Mouse (Mus musculus): ENCODE measurements around the gene Gm20661. TPM values are rescaled to one million over a fixed set of nuclear protein-coding genes. Genes with fewer than 3 reads are reported as not detected.
"Not testable (repeated sequence)": the region's sequence is repeated elsewhere in the genome, so short reads cannot be mapped to it uniquely, and the experiment has no call there.

Gene Gm20661
- polyA plus RNA-seq, 1 experiment from 2014 or later = 0.66 TPM

- Histone ChIP-seq H3K9me3 (replicated peaks) (no peaks in the 10 kb centered on the region), H3K9ac (peak within 1 kb of the TSS; percentile 100), H3K27ac (replicated peaks) (peak within 1 kb of the TSS; percentile 98), H3K4me2 (peak within 1 kb of the TSS; percentile 91), H3K27me3 (no peaks in the 10 kb centered on the region), H3K36me3 (replicated peaks) (peaks cover 10% of the 10 kb centered on the region), H3K4me3 (replicated peaks) (peak within 1 kb of the TSS; percentile 100), H3K4me1 (replicated peaks) (peaks cover 43% of the 10 kb centered on the region)
- ATAC-seq (ENCODE audit: insufficient read depth) = peak; percentile 95
- under 1% methylated on average over 51 of the region's 51 CpGs for WGBS (ENCODE audit: insufficient replicate concordance)
These were observed 19.3 kb downstream of the Gm20661 start, which contains the start of gene Ip6k1 for GRCm38 (mm10) chr9:108001922-108002770. Gene Ip6k1, plus strand, starts transcription at chr9:108002501.

- peaks cover 10% of the 10 kb centered on the region for H3K36me3 ChIP-seq (replicated peaks)
- peak overlapping the region; percentile 78 for H3K4me2 ChIP-seq
- no peaks in the 10 kb centered on the region for H3K27me3 ChIP-seq
- peak overlapping the region; percentile 100 for H3K9ac ChIP-seq
- H3K4me1 ChIP-seq (replicated peaks) = peaks cover 51% of the 10 kb centered on the region
- peak; percentile 56 for ATAC-seq (ENCODE audit: insufficient read depth)
- under 1% methylated on average over 50 of the region's 50 CpGs for WGBS (ENCODE audit: insufficient replicate concordance)
- peak overlapping the region; percentile 98 for H3K27ac ChIP-seq (replicated peaks)
- H3K4me3 ChIP-seq (replicated peaks) = peak overlapping the region; percentile 100
- H3K9me3 ChIP-seq (replicated peaks) = no peaks in the 10 kb centered on the region
These were observed 20.1 kb downstream of the Gm20661 start for GRCm38 (mm10) chr9:108002778-108003530.

GRCm38 (mm10) chr9:108003531-108003890 lies 20.7 kb downstream of the Gm20661 start:
- Histone ChIP-seq H3K9me3 (replicated peaks) (no peaks in the 10 kb centered on the region), H3K36me3 (replicated peaks) (peaks cover 10% of the 10 kb centered on the region), H3K27me3 (no peaks in the 10 kb centered on the region), H3K27ac (replicated peaks) (peak overlapping the region; percentile 98), H3K9ac (peak overlapping the region; percentile 100), H3K4me2 (peak overlapping the region; percentile 78), H3K4me1 (replicated peaks) (peaks cover 57% of the 10 kb centered on the region), H3K4me3 (replicated peaks) (peak overlapping the region; percentile 100)
- ATAC-seq (ENCODE audit: insufficient read depth) = no peak
- WGBS (ENCODE audit: insufficient replicate concordance) = 21% methylated on average over 8 of the region's 8 CpGs

GRCm38 (mm10) chr9:108008041-108008440 lies 25.2 kb downstream of the Gm20661 start:
- H3K4me3 ChIP-seq (replicated peaks) = no peak overlapping the region
- H3K9me3 ChIP-seq (replicated peaks) = no peaks in the 10 kb centered on the region
- no peak overlapping the region for H3K4me2 ChIP-seq
- H3K27ac ChIP-seq (replicated peaks) = no peak overlapping the region
- H3K36me3 ChIP-seq (replicated peaks) = peaks cover 20% of the 10 kb centered on the region
- 85% methylated on average over 5 of the region's 5 CpGs for WGBS (ENCODE audit: insufficient replicate concordance)
- no peak for ATAC-seq (ENCODE audit: insufficient read depth)
- no peak overlapping the region for H3K9ac ChIP-seq
- no peaks in the 10 kb centered on the region for H3K27me3 ChIP-seq
- H3K4me1 ChIP-seq (replicated peaks) = peaks cover 48% of the 10 kb centered on the region

- H3K4me1 ChIP-seq (replicated peaks) = peaks cover 27% of the 10 kb centered on the region
- H3K4me2 ChIP-seq = no peak overlapping the region
- no peak overlapping the region for H3K4me3 ChIP-seq (replicated peaks)
- no peak for ATAC-seq (ENCODE audit: insufficient read depth)
- no peaks in the 10 kb centered on the region for H3K27me3 ChIP-seq
- no peak overlapping the region for H3K27ac ChIP-seq (replicated peaks)
- peaks cover 35% of the 10 kb centered on the region for H3K36me3 ChIP-seq (replicated peaks)
- H3K9ac ChIP-seq = no peak overlapping the region
- H3K9me3 ChIP-seq (replicated peaks) = no peaks in the 10 kb centered on the region
These were observed 27.5 kb downstream of the Gm20661 start for GRCm38 (mm10) chr9:108010385-108010784.

- H3K9ac ChIP-seq; H3K4me2 ChIP-seq; H3K9me3 ChIP-seq (replicated peaks); ATAC-seq (ENCODE audit: insufficient read depth); H3K27ac ChIP-seq (replicated peaks); H3K4me3 ChIP-seq (replicated peaks); H3K4me1 ChIP-seq (replicated peaks); H3K27me3 ChIP-seq: not testable (repeated sequence)
- 94% methylated on average over 2 of the region's 2 CpGs for WGBS (ENCODE audit: insufficient replicate concordance)
- H3K36me3 ChIP-seq (replicated peaks) = peaks cover 56% of the 10 kb centered on the region
These were observed 30.7 kb downstream of the Gm20661 start for GRCm38 (mm10) chr9:108013577-108013976.

GRCm38 (mm10) chr9:108017127-108017526 lies 34.3 kb downstream of the Gm20661 start:
- no peak overlapping the region for H3K27ac ChIP-seq (replicated peaks)
- H3K4me3 ChIP-seq (replicated peaks) = no peak overlapping the region
- no peaks in the 10 kb centered on the region for H3K27me3 ChIP-seq
- peaks cover 63% of the 10 kb centered on the region for H3K36me3 ChIP-seq (replicated peaks)
- ATAC-seq (ENCODE audit: insufficient read depth) = no peak
- H3K9me3 ChIP-seq (replicated peaks) = no peaks in the 10 kb centered on the region
- WGBS (ENCODE audit: insufficient replicate concordance) = 88% methylated on average over 3 of the region's 3 CpGs
- H3K4me2 ChIP-seq = no peak overlapping the region
- H3K4me1 ChIP-seq (replicated peaks) = peaks cover 24% of the 10 kb centered on the region
- H3K9ac ChIP-seq = no peak overlapping the region

- Histone ChIP-seq H3K4me3 (replicated peaks) (no peak overlapping the region), H3K36me3 (replicated peaks) (peaks cover 59% of the 10 kb centered on the region), H3K27me3 (no peaks in the 10 kb centered on the region), H3K27ac (replicated peaks) (no peak overlapping the region), H3K4me1 (replicated peaks) (peaks cover 23% of the 10 kb centered on the region), H3K9me3 (replicated peaks) (no peaks in the 10 kb centered on the region), H3K9ac (no peak overlapping the region), H3K4me2 (no peak overlapping the region)
- WGBS (ENCODE audit: insufficient replicate concordance) = 77% methylated on average over 1 of the region's 1 CpGs
- ATAC-seq (ENCODE audit: insufficient read depth) = no peak
These were observed 37.9 kb downstream of the Gm20661 start for GRCm38 (mm10) chr9:108020741-108021140.

GRCm38 (mm10) chr9:108023216-108023615 lies 40.4 kb downstream of the Gm20661 start:
- Histone ChIP-seq H3K36me3 (replicated peaks) (peaks cover 66% of the 10 kb centered on the region), H3K4me1 (replicated peaks) (peaks cover 23% of the 10 kb centered on the region), H3K4me3 (replicated peaks) (no peak overlapping the region), H3K27ac (replicated peaks) (no peak overlapping the region), H3K9me3 (replicated peaks) (no peaks in the 10 kb centered on the region), H3K27me3 (no peaks in the 10 kb centered on the region), H3K9ac (no peak overlapping the region), H3K4me2 (no peak overlapping the region)
- 79% methylated on average over 3 of the region's 3 CpGs for WGBS (ENCODE audit: insufficient replicate concordance)
- no peak for ATAC-seq (ENCODE audit: insufficient read depth)

- WGBS (ENCODE audit: insufficient replicate concordance) = 83% methylated on average over 3 of the region's 3 CpGs
- H3K9ac ChIP-seq = no peak overlapping the region
- no peaks in the 10 kb centered on the region for H3K9me3 ChIP-seq (replicated peaks)
- H3K4me3 ChIP-seq (replicated peaks) = no peak overlapping the region
- H3K27ac ChIP-seq (replicated peaks) = no peak overlapping the region
- no peak for ATAC-seq (ENCODE audit: insufficient read depth)
- peaks cover 86% of the 10 kb centered on the region for H3K36me3 ChIP-seq (replicated peaks)
- H3K4me1 ChIP-seq (replicated peaks) = peaks cover 7% of the 10 kb centered on the region
- no peak overlapping the region for H3K4me2 ChIP-seq
- H3K27me3 ChIP-seq = no peaks in the 10 kb centered on the region
These were observed 43.7 kb downstream of the Gm20661 start for GRCm38 (mm10) chr9:108026584-108026983.

GRCm38 (mm10) chr9:108027867-108028266 lies 45.0 kb downstream of the Gm20661 start:
- no peak overlapping the region for H3K9ac ChIP-seq
- H3K9me3 ChIP-seq (replicated peaks) = no peaks in the 10 kb centered on the region
- H3K4me2 ChIP-seq = no peak overlapping the region
- no peaks in the 10 kb centered on the region; the same call in 1 of the 2 replicates for H3K4me1 ChIP-seq (replicated peaks)
- ATAC-seq (ENCODE audit: insufficient read depth) = no peak
- peaks cover 91% of the 10 kb centered on the region for H3K36me3 ChIP-seq (replicated peaks)
- H3K27me3 ChIP-seq = no peaks in the 10 kb centered on the region
- H3K4me3 ChIP-seq (replicated peaks) = no peak overlapping the region
- H3K27ac ChIP-seq (replicated peaks) = no peak overlapping the region
- 91% methylated on average over 3 of the region's 3 CpGs for WGBS (ENCODE audit: insufficient replicate concordance)
